Mouse (Mus musculus): ENCODE measurements at regions not wholly inside any gene's neighbourhood (a gene's known extent, or its start where the extent isn't known, plus 50 kb on each side); places are given as distances from the start of the nearest gene placed in this dataset.

Small RNA genes lying in the stretch of these regions (microRNA-seq; reads per million reads assigned to microRNA genes)
- 0 reads per million in 2 experiments for gene Gm26190
